Mouse (Mus musculus) small intestine, adult 2 months (tissue): Measurements from ENCODE around the gene Tmbim4. TPM values are rescaled to one million over a fixed set of nuclear protein-coding genes. Genes with fewer than 3 reads are reported as not detected.

Experiments used
- H3K27ac ChIP-seq: fragments of 200-500 bp; 2 replicates; pipeline ENCODE4 v1.5.1; 2012; ENCODE audit warnings: low read depth, low read length, control low read depth, inconsistent platforms; ENCODE audit not compliant: insufficient read depth
- H3K27me3 ChIP-seq: fragments of 200-500 bp; 2 replicates; pipeline ENCODE4 v1.6.1; 2012; ENCODE audit warnings: mild to moderate bottlenecking, moderate library complexity, low read length, inconsistent platforms; ENCODE audit not compliant: control insufficient read depth, insufficient read depth
- H3K36me3 ChIP-seq: fragments of 200-500 bp; 2 replicates; pipeline ENCODE4 v1.6.1; 2012; ENCODE audit warnings: mild to moderate bottlenecking, low read length, control low read depth, inconsistent platforms; ENCODE audit not compliant: control insufficient read depth, insufficient read depth
- H3K4me1 ChIP-seq: fragments of 200-500 bp; 2 replicates; pipeline ENCODE4 v1.6.1; 2012; ENCODE audit warnings: low read length, inconsistent platforms, mixed read lengths; ENCODE audit not compliant: control insufficient read depth, insufficient read depth, insufficient read length
- H3K4me3 ChIP-seq: fragments of 200-500 bp; 2 replicates; pipeline ENCODE4 v1.5.1; 2012; ENCODE audit warnings: low read depth, mild to moderate bottlenecking, control low read depth, inconsistent platforms, low read length, moderate library complexity
- CTCF ChIP-seq: fragments of 200-500 bp; IDR thresholded peaks from 2 replicates; pipeline ENCODE4 v1.5.1; 2012; ENCODE audit warnings: low read depth, mild to moderate bottlenecking, control low read depth, inconsistent platforms, low read length, moderate library complexity, mixed read lengths; ENCODE audit not compliant: insufficient replicate concordance, insufficient read length; ENCODE audit errors: extremely low read depth
- POLR2A ChIP-seq: fragments of 200-500 bp; IDR thresholded peaks from 2 replicates; pipeline ENCODE4 v1.6.1; 2012; ENCODE audit warnings: low read depth, mild to moderate bottlenecking, control low read depth, inconsistent platforms, low read length, moderate library complexity
- WGBS: fragments of 180-500 bp; shearing (Covaris S2); methylation state at CpG from one replicate; pipeline ENCODE4 v1.1.7; 2018; 5-methylcytosine and 5-hydroxymethylcytosine counted together
- polyA plus RNA-seq: library from polyadenylated mRNA; depleted of rRNA; stranded (reverse); fragments of >200 nt; gene quantifications from 2 replicates; pipeline ENCODE4 v1.2.3, GENCODE M21; 2012

The Tmbim4 gene
- polyA plus RNA-seq, 1 experiment = 329 TPM

- peak within 1 kb of the TSS; percentile 51 for H3K27ac ChIP-seq
- WGBS = 1% methylated on average over 13 of the region's 13 CpGs
- no peak for TF ChIP-seq POLR2A
- peak; percentile 97 for TF ChIP-seq CTCF
Observed at GRCm38 (mm10) chr10:120201961-120202402, 592 bp downstream of the Tmbim4 start, which contains the start of gene Irak3. Gene Irak3 (minus strand): TSS chr10:120202130.

GRCm38 (mm10) chr10:120202467-120203250 is 1.3 kb downstream of the Tmbim4 start:
- no peaks in the 10 kb centered on the region; the same call in 1 of the 2 replicates for H3K27me3 ChIP-seq
- no peaks in the 10 kb centered on the region for H3K4me1 ChIP-seq
- TF ChIP-seq POLR2A (no peak), CTCF (no peak)
- WGBS = 67% methylated on average over 16 of the region's 16 CpGs
- H3K4me3 ChIP-seq = no peak overlapping the region
- H3K36me3 ChIP-seq = no peaks in the 10 kb centered on the region
- H3K27ac ChIP-seq = no peak overlapping the region

More at GRCm38 (mm10) chr10:120201961-120202402, 592 bp downstream of the Tmbim4 start, which contains the start of gene Irak3:
- no peaks in the 10 kb centered on the region for H3K36me3 ChIP-seq
- peak within 1 kb of the TSS; percentile 75 for H3K4me3 ChIP-seq
- no peaks in the 10 kb centered on the region for H3K4me1 ChIP-seq
- H3K27me3 ChIP-seq = no peaks in the 10 kb centered on the region; the same call in 1 of the 2 replicates

GRCm38 (mm10) chr10:120204591-120205210 is 3.3 kb downstream of the Tmbim4 start:
- 81% methylated on average over 13 of the region's 13 CpGs for WGBS
- TF ChIP-seq CTCF (no peak), POLR2A (no peak)
- Histone ChIP-seq H3K4me3 (no peak overlapping the region), H3K27me3 (no peaks in the 10 kb centered on the region; the same call in 1 of the 2 replicates), H3K27ac (no peak overlapping the region), H3K4me1 (no peaks in the 10 kb centered on the region), H3K36me3 (no peaks in the 10 kb centered on the region)

- H3K36me3 ChIP-seq = no peaks in the 10 kb centered on the region
- no peaks in the 10 kb centered on the region for H3K27me3 ChIP-seq
- no peaks in the 10 kb centered on the region for H3K4me1 ChIP-seq
- TF ChIP-seq POLR2A = no peak
- TF ChIP-seq CTCF = no peak
- H3K27ac ChIP-seq = no peak overlapping the region
- WGBS = 72% methylated on average over 8 of the region's 8 CpGs
- H3K4me3 ChIP-seq = no peak overlapping the region
Observed at GRCm38 (mm10) chr10:120208015-120208414, 6.6 kb downstream of the Tmbim4 start.

- Histone ChIP-seq H3K27me3 (no peaks in the 10 kb centered on the region), H3K4me3 (peak overlapping the region; percentile 95), H3K27ac (peak overlapping the region; percentile 25; the same call in 1 of the 2 replicates), H3K4me1 (no peaks in the 10 kb centered on the region), H3K36me3 (no peaks in the 10 kb centered on the region)
- under 1% methylated on average over 53 of the region's 53 CpGs for WGBS
- TF ChIP-seq POLR2A (peak; percentile 66; the same call in 1 of the 2 replicates), CTCF (0 out of 2 replicates have a peak, but pooled peaks have one; percentile 40)
Observed at GRCm38 (mm10) chr10:120208575-120209538, 7.5 kb downstream of the Tmbim4 start.

- no peaks in the 10 kb centered on the region for H3K27me3 ChIP-seq
- peak overlapping the region; percentile 95; the same call in 1 of the 2 replicates for H3K4me3 ChIP-seq
- 13% methylated on average over 6 of the region's 6 CpGs for WGBS
- H3K27ac ChIP-seq = peak overlapping the region; percentile 33; the same call in 1 of the 2 replicates
- no peaks in the 10 kb centered on the region; the same call in 1 of the 2 replicates for H3K36me3 ChIP-seq
- H3K4me1 ChIP-seq = no peaks in the 10 kb centered on the region
- TF ChIP-seq CTCF (no peak), POLR2A (no peak)
Observed at GRCm38 (mm10) chr10:120209539-120209925, 8.1 kb downstream of the Tmbim4 start.
